Mouse (Mus musculus) heart, embryonic 11.5 days (tissue): ENCODE data around the gene Rcan2. TPM values are rescaled to one million over a fixed set of nuclear protein-coding genes. Genes with fewer than 3 reads are reported as not detected.

Experiments
- ATAC-seq: fragments of 200-750 bp; cut with Nextera tagmentation; replicated peaks from 2 replicates; pipeline ENCODE4 v1.8.0; 2017; ENCODE audit warnings: moderate library complexity; ENCODE audit not compliant: insufficient number of reproducible peaks, low FRiP score, low TSS enrichment
- H3K27ac ChIP-seq: fragments of 300-500 bp; sonication (generic); 2 replicates; pipeline ENCODE4 v1.5.1; 2014; ENCODE audit warnings: mild to moderate bottlenecking, low read depth, low read length
- H3K27me3 ChIP-seq: fragments of 300-500 bp; sonication (generic); 2 replicates; pipeline ENCODE4 v1.6.1; 2014; ENCODE audit warnings: mild to moderate bottlenecking, low read length, mixed read lengths; ENCODE audit not compliant: control insufficient read depth, insufficient read depth
- H3K36me3 ChIP-seq: fragments of 300-500 bp; sonication (generic); 2 replicates; pipeline ENCODE4 v1.6.1; 2014; ENCODE audit warnings: mild to moderate bottlenecking, low read length, moderate library complexity, mixed read lengths; ENCODE audit not compliant: control insufficient read depth, insufficient read depth
- H3K4me1 ChIP-seq: fragments of 300-500 bp; sonication (generic); 2 replicates; pipeline ENCODE4 v1.6.1; 2014; ENCODE audit warnings: low read length; ENCODE audit not compliant: control insufficient read depth, insufficient read depth
- H3K4me2 ChIP-seq: fragments of 300-500 bp; sonication (generic); 2 replicates; pipeline ENCODE4 v1.6.1; 2014; ENCODE audit warnings: mild to moderate bottlenecking, moderate library complexity
- H3K4me3 ChIP-seq: fragments of 300-500 bp; sonication (generic); 2 replicates; pipeline ENCODE4 v1.5.1; 2014; ENCODE audit warnings: low read depth, low read length
- H3K9ac ChIP-seq: fragments of 300-500 bp; sonication (generic); 2 replicates; pipeline ENCODE4 v1.6.1; 2014; ENCODE audit warnings: mild to moderate bottlenecking, low read depth, low read length, moderate library complexity
- H3K9me3 ChIP-seq: fragments of 300-500 bp; sonication (generic); replicated peaks from 2 replicates; pipeline ENCODE4 v1.6.1; 2016; ENCODE audit warnings: low read length; ENCODE audit not compliant: control insufficient read depth
- WGBS: fragments of 180-500 bp; shearing (Covaris S2); extraction: QIAGEN DNeasy Blood & Tissue Kit; methylation state at CpG from one replicate; pipeline ENCODE4 v1.1.7; 2014; ENCODE audit not compliant: insufficient replicate concordance; 5-methylcytosine and 5-hydroxymethylcytosine counted together
- polyA plus RNA-seq: library from polyadenylated mRNA; unstranded; fragments of >200 nt; fragmentation: Nextera tagmentation; extraction: Ambion mirVana; gene quantifications from 2 replicates; pipeline ENCODE4 v1.2.1, GENCODE M21; 2014

The Rcan2 gene
- polyA plus RNA-seq, 1 experiment from 2014 or later, result 28.7 TPM

- WGBS, result 71% methylated on average over 6 of the region's 6 CpGs
- Histone ChIP-seq H3K36me3 (no peaks in the 10 kb centered on the region), H3K9me3 (no peaks in the 10 kb centered on the region), H3K4me1 (peaks cover 3% of the 10 kb centered on the region; the same call in 1 of the 2 replicates), H3K27me3 (no peaks in the 10 kb centered on the region), H3K9ac (no peak overlapping the region), H3K27ac (no peak overlapping the region), H3K4me3 (no peak overlapping the region), H3K4me2 (no peak overlapping the region)
- no peak for ATAC-seq
Observed at GRCm38 (mm10) chr17:44020707-44021220, 219.6 kb downstream of the Rcan2 start.

- no peak overlapping the region for H3K4me2 ChIP-seq
- H3K27ac ChIP-seq, result no peak overlapping the region
- no peak for ATAC-seq
- no peaks in the 10 kb centered on the region for H3K9me3 ChIP-seq
- H3K36me3 ChIP-seq, result no peaks in the 10 kb centered on the region
- H3K4me3 ChIP-seq, result no peak overlapping the region
- H3K4me1 ChIP-seq, result peaks cover 11% of the 10 kb centered on the region; the same call in 1 of the 2 replicates
- no peak overlapping the region for H3K9ac ChIP-seq
- no peaks in the 10 kb centered on the region for H3K27me3 ChIP-seq
- WGBS, result 77% methylated on average over 2 of the region's 2 CpGs
Observed at GRCm38 (mm10) chr17:44023842-44024241, 222.7 kb downstream of the Rcan2 start.

GRCm38 (mm10) chr17:44025011-44025410, 223.9 kb downstream of the Rcan2 start:
- 74% methylated on average over 2 of the region's 2 CpGs for WGBS
- ATAC-seq, result no peak
- Histone ChIP-seq H3K4me2 (no peak overlapping the region), H3K4me1 (peaks cover 11% of the 10 kb centered on the region; the same call in 1 of the 2 replicates), H3K4me3 (no peak overlapping the region), H3K27ac (no peak overlapping the region), H3K36me3 (no peaks in the 10 kb centered on the region), H3K9ac (no peak overlapping the region), H3K9me3 (no peaks in the 10 kb centered on the region), H3K27me3 (no peaks in the 10 kb centered on the region)

DNA sequence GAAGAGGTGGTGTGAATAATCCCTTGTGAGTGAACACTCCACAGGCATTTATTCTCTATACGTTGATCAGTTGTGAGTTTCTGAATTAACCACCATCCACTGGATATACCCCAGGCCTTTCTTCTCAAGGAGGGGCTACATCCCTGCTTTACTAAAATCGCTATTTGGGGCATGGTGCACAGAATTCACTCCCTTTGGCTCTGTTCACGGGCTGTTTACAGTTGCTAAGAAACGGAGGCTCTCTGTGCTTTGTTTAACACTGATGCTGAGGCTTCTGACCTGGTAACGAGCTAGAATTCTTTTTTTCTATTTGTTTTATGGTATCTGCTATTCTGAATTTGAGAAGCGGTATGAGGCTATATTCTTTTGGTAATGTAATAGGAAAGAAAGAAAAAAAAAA, 224.8 kb downstream of the Rcan2 start:
- H3K9ac ChIP-seq, result no peak overlapping the region
- no peak; the same call in 1 of the 2 replicates for ATAC-seq
- H3K27me3 ChIP-seq, result no peaks in the 10 kb centered on the region
- no peak overlapping the region for H3K4me2 ChIP-seq
- H3K4me3 ChIP-seq, result no peak overlapping the region
- peak overlapping the region; percentile 85 for H3K27ac ChIP-seq
- WGBS, result 63% methylated on average over 6 of the region's 6 CpGs
- peaks cover 15% of the 10 kb centered on the region; the same call in 1 of the 2 replicates for H3K4me1 ChIP-seq
- H3K9me3 ChIP-seq, result no peaks in the 10 kb centered on the region
- no peaks in the 10 kb centered on the region for H3K36me3 ChIP-seq

DNA sequence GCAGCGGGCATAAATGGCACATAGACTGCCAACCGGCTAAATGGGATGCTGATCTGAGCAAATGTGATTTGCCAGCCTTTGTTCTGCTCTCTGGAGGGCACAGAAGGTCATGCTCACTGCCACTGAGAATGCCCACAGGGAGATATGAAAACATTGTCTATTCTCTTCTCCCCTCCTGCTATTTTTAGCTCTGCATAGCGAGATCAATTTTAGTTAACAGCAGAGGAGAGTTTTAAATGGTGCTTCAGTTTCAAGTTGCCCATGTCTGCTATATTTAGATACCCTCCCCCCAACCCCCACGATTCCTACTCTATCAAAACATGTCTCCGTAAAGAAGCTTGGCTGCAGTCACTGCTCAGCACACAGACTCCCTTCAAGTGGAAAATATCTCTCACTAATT, 225.2 kb downstream of the Rcan2 start:
- no peak overlapping the region for H3K9ac ChIP-seq
- peak overlapping the region; percentile 85 for H3K27ac ChIP-seq
- peak overlapping the region; percentile 24; the same call in 1 of the 2 replicates for H3K4me2 ChIP-seq
- H3K27me3 ChIP-seq, result no peaks in the 10 kb centered on the region
- no peaks in the 10 kb centered on the region for H3K36me3 ChIP-seq
- ATAC-seq, result peak; percentile 39
- no peak overlapping the region for H3K4me3 ChIP-seq
- H3K9me3 ChIP-seq, result no peaks in the 10 kb centered on the region
- 21% methylated on average over 5 of the region's 5 CpGs for WGBS
- peaks cover 18% of the 10 kb centered on the region; the same call in 1 of the 2 replicates for H3K4me1 ChIP-seq

- no peaks in the 10 kb centered on the region for H3K9me3 ChIP-seq
- peaks cover 18% of the 10 kb centered on the region; the same call in 1 of the 2 replicates for H3K4me1 ChIP-seq
- H3K27me3 ChIP-seq, result no peaks in the 10 kb centered on the region
- ATAC-seq, result 0 out of 2 replicates have a peak, but pooled peaks have one; percentile 15
- H3K9ac ChIP-seq, result no peak overlapping the region
- H3K36me3 ChIP-seq, result no peaks in the 10 kb centered on the region
- H3K4me3 ChIP-seq, result no peak overlapping the region
- H3K27ac ChIP-seq, result peak overlapping the region; percentile 85
- peak overlapping the region; percentile 29; the same call in 1 of the 2 replicates for H3K4me2 ChIP-seq
Observed at GRCm38 (mm10) chr17:44026786-44027185, 225.6 kb downstream of the Rcan2 start.

- ATAC-seq, result no peak
- Histone ChIP-seq H3K4me1 (peaks cover 18% of the 10 kb centered on the region; the same call in 1 of the 2 replicates), H3K27ac (peak overlapping the region; percentile 85), H3K36me3 (no peaks in the 10 kb centered on the region), H3K4me3 (no peak overlapping the region), H3K27me3 (no peaks in the 10 kb centered on the region), H3K9ac (no peak overlapping the region), H3K9me3 (no peaks in the 10 kb centered on the region), H3K4me2 (no peak overlapping the region)
- whole genome bisulfite sequencing, result 81% methylated on average over 9 of the region's 9 CpGs
Observed at GRCm38 (mm10) chr17:44027311-44027710, 226.2 kb downstream of the Rcan2 start.

- Histone ChIP-seq H3K27ac (no peak overlapping the region), H3K27me3 (no peaks in the 10 kb centered on the region), H3K9me3 (no peaks in the 10 kb centered on the region), H3K4me3 (no peak overlapping the region), H3K36me3 (no peaks in the 10 kb centered on the region), H3K9ac (no peak overlapping the region), H3K4me1 (peaks cover 18% of the 10 kb centered on the region; the same call in 1 of the 2 replicates), H3K4me2 (no peak overlapping the region)
- no peak for ATAC-seq
- 60% methylated on average over 5 of the region's 5 CpGs for WGBS
Observed at GRCm38 (mm10) chr17:44029616-44030015, 228.5 kb downstream of the Rcan2 start.
